Mouse (Mus musculus) midbrain, embryonic 14.5 days (tissue): Measurements from ENCODE around the gene H2-M10.5. TPM values are rescaled to one million over a fixed set of nuclear protein-coding genes. Genes with fewer than 3 reads are reported as not detected.
"Not testable (repeated sequence)": the region's sequence is repeated elsewhere in the genome, so short reads cannot be mapped to it uniquely, and the experiment has no call there.

Experiments
- ATAC-seq: fragments of 200-750 bp; cut with Nextera tagmentation; 2 replicates; pipeline ENCODE4 v1.8.0; 2017; ENCODE audit warnings: moderate number of reproducible peaks, moderate library complexity; ENCODE audit not compliant: low FRiP score, low TSS enrichment
- DNase-seq: peaks from one replicate; pipeline ENCODE4 v3.0.0-alpha.2; 2015
- H3K27ac ChIP-seq: fragments of 300-500 bp; sonication (generic); replicated peaks from 2 replicates; pipeline ENCODE4 v1.5.1; 2014; ENCODE audit warnings: mild to moderate bottlenecking, low read depth, low read length, moderate library complexity
- H3K27me3 ChIP-seq: fragments of 300-500 bp; sonication (generic); 2 replicates; pipeline ENCODE4 v1.6.1; 2014; ENCODE audit warnings: low read length, control low read depth, mixed read lengths; ENCODE audit not compliant: control insufficient read depth, insufficient read depth
- H3K36me3 ChIP-seq: fragments of 300-500 bp; sonication (generic); 2 replicates; pipeline ENCODE4 v1.6.1; 2014; ENCODE audit warnings: low read length, control low read depth; ENCODE audit not compliant: control insufficient read depth, insufficient read depth
- H3K4me1 ChIP-seq: fragments of 300-500 bp; sonication (generic); 2 replicates; pipeline ENCODE4 v1.6.1; 2014; ENCODE audit warnings: mild to moderate bottlenecking, antibody characterized with exemption, low read length, control low read depth; ENCODE audit not compliant: control insufficient read depth, insufficient read depth
- H3K4me2 ChIP-seq: fragments of 300-500 bp; sonication (generic); 2 replicates; pipeline ENCODE4 v1.6.1; 2014; ENCODE audit warnings: mild to moderate bottlenecking, low read length, moderate library complexity
- H3K4me3 ChIP-seq: fragments of 300-500 bp; sonication (generic); replicated peaks from 2 replicates; pipeline ENCODE4 v1.5.1; 2014; ENCODE audit warnings: low read depth, low read length
- H3K9ac ChIP-seq: fragments of 300-500 bp; sonication (generic); replicated peaks from 2 replicates; pipeline ENCODE4 v1.6.1; 2014; ENCODE audit warnings: mild to moderate bottlenecking, low read length, moderate library complexity
- H3K9me3 ChIP-seq: fragments of 300-500 bp; sonication (generic); 2 replicates; pipeline ENCODE4 v1.6.1; 2016; ENCODE audit warnings: low read length, control low read depth, mixed read lengths; ENCODE audit not compliant: control insufficient read depth
- WGBS: fragments of 180-500 bp; shearing (Covaris S2); extraction: QIAGEN DNeasy Blood & Tissue Kit; methylation state at CpG from one replicate; pipeline ENCODE4 v1.1.7; 2014; 5-methylcytosine and 5-hydroxymethylcytosine counted together
- polyA plus RNA-seq: library from polyadenylated mRNA; unstranded; fragments of >200 nt; fragmentation: Nextera tagmentation; extraction: Ambion mirVana; gene quantifications from 2 replicates; pipeline ENCODE4 v1.2.1, GENCODE M21; 2014

The H2-M10.5 gene
- polyA plus RNA-seq, 1 experiment from 2014 or later = not detected

DNA sequence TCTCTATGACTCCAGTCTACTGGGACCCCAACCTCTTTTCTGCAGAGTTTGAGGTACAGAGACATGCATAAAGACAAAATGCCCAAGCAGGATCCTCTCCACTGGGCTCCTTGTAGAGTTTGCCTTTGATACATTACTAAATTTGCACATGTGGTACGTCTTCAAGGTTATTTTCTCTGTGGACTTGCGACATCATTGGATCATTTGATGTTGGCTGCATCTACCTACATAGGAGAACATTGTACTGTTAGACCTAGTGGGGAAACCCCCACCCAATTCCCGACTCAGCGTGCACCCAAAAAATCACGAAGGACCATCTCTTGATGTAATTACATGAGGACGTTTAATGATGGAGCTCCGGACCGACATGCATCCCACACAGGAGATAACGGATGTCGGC is 26.8 kb downstream of the H2-M10.5 start:
- no peaks in the 10 kb centered on the region for H3K27me3 ChIP-seq
- ATAC-seq = no peak
- DNase-seq = no peak
- no peaks in the 10 kb centered on the region for H3K9me3 ChIP-seq
- H3K4me1 ChIP-seq = no peaks in the 10 kb centered on the region
- no peaks in the 10 kb centered on the region for H3K36me3 ChIP-seq
- H3K4me2 ChIP-seq = no peak overlapping the region
- WGBS = 93% methylated on average over 10 of the region's 10 CpGs
- H3K27ac ChIP-seq = no peak overlapping the region
- H3K9ac ChIP-seq = no peak overlapping the region
- no peak overlapping the region for H3K4me3 ChIP-seq

DNA sequence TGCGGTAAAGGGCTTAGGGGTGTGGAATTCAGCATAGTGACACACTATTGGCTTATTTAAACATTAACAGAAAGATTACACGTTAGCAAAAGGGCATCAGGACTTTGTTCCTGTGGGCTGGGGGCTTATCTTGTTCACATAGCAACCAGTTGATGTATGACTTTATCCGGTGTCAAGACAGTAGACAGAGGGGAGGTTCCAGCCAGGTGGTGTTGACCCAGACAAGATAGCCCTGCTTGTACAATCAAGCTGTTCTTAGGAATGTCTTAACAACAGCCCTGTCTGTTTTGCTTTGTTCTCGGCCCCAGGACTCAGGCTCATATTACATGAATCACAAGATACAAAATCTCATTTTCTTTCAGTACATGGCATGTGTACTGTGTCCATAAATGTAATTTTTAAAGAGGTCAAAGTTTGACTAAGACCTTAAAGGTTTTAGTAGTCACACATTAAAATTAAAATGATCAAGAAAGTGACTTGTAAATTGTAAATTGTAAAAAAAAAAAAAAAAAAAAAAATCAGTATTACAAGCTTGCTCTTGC is 27.3 kb downstream of the H2-M10.5 start:
- ATAC-seq = not testable (repeated sequence)
- 78% methylated on average over 4 of the region's 4 CpGs for WGBS

DNA sequence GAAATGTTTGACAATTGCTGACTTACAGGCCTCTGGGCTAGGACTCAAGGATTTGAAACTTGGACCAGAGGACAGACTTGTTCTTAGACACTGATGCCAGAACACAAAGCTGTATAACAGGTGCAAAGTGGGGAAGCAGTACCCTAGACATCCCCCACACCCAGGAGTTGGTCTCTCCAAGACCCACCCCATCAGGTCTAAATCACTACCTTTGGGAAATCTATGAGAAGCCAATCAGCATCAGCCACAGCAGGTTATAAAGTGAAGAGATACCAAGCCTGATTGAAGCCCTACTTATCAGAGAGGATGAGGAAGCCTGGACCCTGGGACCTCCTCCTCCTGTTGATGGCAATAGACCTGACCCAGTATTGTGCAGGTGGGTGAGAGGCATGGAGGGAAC is 39.2 kb downstream of the H2-M10.5 start, which contains the start of gene H2-M10.6:
H2-M10.6 (plus strand) TSS at position 301 of the 400 bp plus-strand sequence.
- Histone ChIP-seq H3K4me2 (no peak within 1 kb of the TSS), H3K4me3 (no peak within 1 kb of the TSS), H3K27ac (no peak within 1 kb of the TSS), H3K27me3 (no peaks in the 10 kb centered on the region), H3K9me3 (no peaks in the 10 kb centered on the region), H3K9ac (no peak within 1 kb of the TSS), H3K4me1 (no peaks in the 10 kb centered on the region), H3K36me3 (no peaks in the 10 kb centered on the region)
- DNase-seq (no peak), ATAC-seq (no peak)

More for the DNA sequence above, 27.3 kb downstream of the H2-M10.5 start:
- not testable (repeated sequence) for H3K9me3 ChIP-seq, H3K9ac ChIP-seq, H3K4me2 ChIP-seq, H3K27ac ChIP-seq, H3K27me3 ChIP-seq, DNase-seq, H3K36me3 ChIP-seq, H3K4me3 ChIP-seq, H3K4me1 ChIP-seq

DNA sequence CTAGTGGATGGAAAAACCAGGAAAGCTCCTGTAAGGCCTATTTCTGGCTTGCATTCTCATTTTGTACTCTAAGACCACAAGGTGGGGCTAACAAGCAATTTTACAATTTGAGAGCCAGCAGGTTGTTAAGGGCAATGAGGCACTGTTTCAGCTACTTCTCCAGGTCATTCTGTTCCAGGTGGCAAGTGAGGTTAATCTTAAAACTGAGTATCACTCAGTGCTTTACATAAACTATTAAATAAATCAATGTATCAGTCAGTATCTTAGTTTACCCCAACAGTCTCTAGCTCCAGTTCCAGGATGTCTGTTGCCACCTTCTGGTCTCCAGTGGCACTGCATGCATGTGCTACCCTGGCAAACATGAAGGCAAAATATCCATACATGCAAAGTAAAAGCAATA is 51.3 kb downstream of the H2-M10.5 start:
- H3K27ac ChIP-seq = no peak overlapping the region
- no peaks in the 10 kb centered on the region for H3K36me3 ChIP-seq
- H3K4me2 ChIP-seq = no peak overlapping the region
- H3K4me3 ChIP-seq = no peak overlapping the region
- no peaks in the 10 kb centered on the region for H3K4me1 ChIP-seq
- no peak overlapping the region for H3K9ac ChIP-seq
- H3K9me3 ChIP-seq = no peaks in the 10 kb centered on the region
- no peak for ATAC-seq
- DNase-seq = peak; percentile 70
- no peaks in the 10 kb centered on the region for H3K27me3 ChIP-seq

DNA sequence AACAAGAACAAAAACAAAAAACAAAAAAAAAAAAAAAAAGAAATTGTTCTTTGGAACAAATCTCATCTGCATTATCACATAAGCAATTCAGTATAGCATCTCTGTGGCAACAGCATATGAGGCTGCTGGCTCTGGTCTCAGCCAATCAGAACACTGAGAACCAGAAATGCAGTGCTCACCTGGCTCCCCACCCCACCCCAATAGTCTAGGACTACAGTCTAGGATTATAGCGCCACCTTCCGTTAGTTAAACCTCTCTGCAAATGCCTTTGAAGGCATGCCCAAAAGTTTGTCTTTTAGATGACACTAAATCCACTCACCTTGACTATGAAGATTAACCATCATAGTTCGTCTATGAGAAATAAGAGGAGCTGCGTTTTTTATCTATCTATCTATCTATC is 52.8 kb downstream of the H2-M10.5 start:
- H3K4me2 ChIP-seq = peak overlapping the region; percentile 28; the same call in 1 of the 2 replicates
- no peak overlapping the region for H3K9ac ChIP-seq
- H3K4me3 ChIP-seq = no peak overlapping the region
- H3K4me1 ChIP-seq = no peaks in the 10 kb centered on the region
- no peaks in the 10 kb centered on the region for H3K9me3 ChIP-seq
- 30% methylated on average over 4 of the region's 4 CpGs for WGBS
- no peaks in the 10 kb centered on the region for H3K27me3 ChIP-seq
- H3K27ac ChIP-seq = no peak overlapping the region
- no peak for ATAC-seq
- peak; percentile 56 for DNase-seq
- no peaks in the 10 kb centered on the region for H3K36me3 ChIP-seq

Other genes with a start within 250 kb of the H2-M10.5 start
- gene H2-M11, start 225.8 kb upstream of the H2-M10.5 start, polyA plus RNA-seq = not detected in 2 replicates
- gene H2-M9, start 130.2 kb upstream of the H2-M10.5 start, polyA plus RNA-seq = not detected in 2 replicates
- gene H2-M1, start 100.7 kb upstream of the H2-M10.5 start, polyA plus RNA-seq = not detected in 2 replicates
- gene H2-M10.6, start 39.3 kb downstream of the H2-M10.5 start, polyA plus RNA-seq = not detected in 2 replicates
- 31.0 and 36.5 TPM in 2 replicates for gene Trim26, start 64.2 kb downstream of the H2-M10.5 start, polyA plus RNA-seq
- gene Trim15, start 94.3 kb downstream of the H2-M10.5 start, polyA plus RNA-seq = 0.33 and 0.58 TPM in 2 replicates
- 0.78 and 1.1 TPM in 2 replicates for gene Trim10, start 96.7 kb downstream of the H2-M10.5 start, polyA plus RNA-seq
- not detected in 2 replicates for gene Trim40, start 117.2 kb downstream of the H2-M10.5 start, polyA plus RNA-seq
- gene Trim31, start 125.2 kb downstream of the H2-M10.5 start, polyA plus RNA-seq = not detected in 2 replicates
- gene Rnf39, start 170.0 kb downstream of the H2-M10.5 start, polyA plus RNA-seq = 1.1 and 1.7 TPM in 2 replicates
- gene Ppp1r11, start 178.8 kb downstream of the H2-M10.5 start, polyA plus RNA-seq = 176 and 215 TPM in 2 replicates
- 64.7 and 69.4 TPM in 2 replicates for gene Znrd1, start 185.6 kb downstream of the H2-M10.5 start, polyA plus RNA-seq
- gene Znrd1as, start 185.7 kb downstream of the H2-M10.5 start, polyA plus RNA-seq = 2.9 and 6.1 TPM in 2 replicates
- gene 2410137M14Rik, start 208.3 kb downstream of the H2-M10.5 start, polyA plus RNA-seq = 0.32 and 0.76 TPM in 2 replicates
- gene H2-M5, start 216.6 kb downstream of the H2-M10.5 start, polyA plus RNA-seq = 1.8 and 2.0 TPM in 2 replicates
- 283 and 301 TPM in 2 replicates for gene Zfp57, start 228.3 kb downstream of the H2-M10.5 start, polyA plus RNA-seq